Mouse (Mus musculus) left cerebral cortex, adult 18-20 months (tissue): ENCODE measurements around the gene Cpne5. TPM values are rescaled to one million over a fixed set of nuclear protein-coding genes. Genes with fewer than 3 reads are reported as not detected.
A peak's percentile ranks its signal among the peaks of the same experiment; 100 is the strongest.

Experiments
- DNase-seq, 2 experiments: peaks; one replicate each; pipeline ENCODE4 v3.0.0; 2021 to 2022; ENCODE audit warnings: low spot score in 2 of 2, mixed read lengths in 1 of 2
- total RNA-seq, 2 experiments: library from RNA; stranded (reverse); gene quantifications; 2 replicates each; pipeline ENCODE4 v1.2.3; 2021

The Cpne5 gene
- total RNA-seq, 2 experiments from 2014 or later, result 161 to 173 TPM

DNA sequence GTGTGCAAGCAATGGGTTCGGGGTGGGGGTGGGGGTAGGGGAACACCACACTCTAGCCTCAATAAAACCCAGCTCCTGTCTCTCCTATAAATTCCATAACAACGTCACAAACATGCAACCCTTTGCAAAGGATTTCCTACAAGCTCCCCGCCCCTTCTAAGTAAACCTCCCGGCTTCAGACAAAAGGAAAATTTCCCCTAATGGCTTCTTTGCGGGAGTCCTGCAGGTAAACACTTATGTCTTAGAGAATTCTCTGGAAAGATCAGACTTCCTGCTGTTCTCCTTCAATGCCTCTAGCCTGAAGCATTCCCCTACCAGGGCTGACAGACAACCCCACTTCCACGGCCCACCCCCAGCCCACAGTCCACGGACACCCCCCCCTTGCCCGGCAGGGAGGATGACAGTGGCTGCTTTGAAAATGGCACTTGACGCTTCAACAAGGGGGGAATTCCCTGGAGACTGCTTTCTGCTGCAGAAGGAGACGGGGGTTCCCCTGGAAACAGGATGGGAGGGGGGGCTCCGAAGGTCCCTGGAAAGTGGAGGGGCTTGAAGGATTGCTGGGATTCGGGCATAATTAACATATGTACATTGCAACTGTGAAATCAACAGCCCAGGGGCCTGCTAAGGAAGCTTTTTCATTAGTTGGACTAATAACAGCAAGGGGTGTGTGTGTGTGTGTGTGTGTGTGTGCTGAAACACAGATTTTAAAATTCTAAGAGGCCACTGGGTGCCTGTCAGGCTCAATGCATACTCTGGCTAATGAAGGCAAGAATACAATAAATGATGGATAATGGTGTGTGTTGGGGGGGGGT is 24.4 kb downstream of the Cpne5 start:
- DNase-seq, result no peak

DNA sequence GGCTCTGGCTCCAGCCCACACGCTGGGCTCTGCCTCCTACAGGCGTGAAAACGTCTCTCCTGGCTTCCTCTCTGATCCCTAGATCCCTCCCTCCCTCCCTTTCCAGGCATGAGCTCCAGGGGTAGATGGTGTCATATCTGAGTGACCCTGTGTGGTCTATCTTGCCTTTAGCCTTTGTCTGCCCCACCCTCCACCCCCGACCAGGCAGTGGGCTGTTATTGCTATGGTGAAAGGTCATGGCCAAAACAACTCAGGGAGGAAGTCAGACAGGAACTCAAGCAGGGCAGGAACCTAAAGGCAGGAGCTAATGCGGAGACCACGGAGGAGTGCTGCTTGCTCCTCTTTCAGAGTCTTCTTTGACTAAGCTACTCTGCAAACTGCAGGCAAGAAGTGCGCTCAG is 26.1 kb downstream of the Cpne5 start:
- no peak for DNase-seq

DNA sequence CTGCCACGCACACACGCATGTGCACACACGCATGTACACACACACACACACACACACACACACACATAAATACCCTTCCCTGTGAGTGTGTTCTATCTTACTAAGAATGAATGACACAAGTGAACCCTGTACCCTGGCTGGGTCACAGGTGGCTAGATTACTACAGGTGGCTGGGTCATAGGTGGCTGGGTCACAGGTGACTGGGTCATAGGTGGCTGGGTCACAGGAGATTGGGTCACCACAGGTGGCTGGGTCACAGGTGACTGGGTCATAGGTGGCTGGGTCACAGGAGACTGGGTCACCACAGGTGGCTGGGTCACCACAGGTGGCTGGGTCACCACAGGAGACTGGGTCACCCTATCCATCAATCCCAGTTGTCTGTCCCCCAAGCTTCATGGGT is 27.9 kb downstream of the Cpne5 start:
- DNase-seq, result no peak

DNA sequence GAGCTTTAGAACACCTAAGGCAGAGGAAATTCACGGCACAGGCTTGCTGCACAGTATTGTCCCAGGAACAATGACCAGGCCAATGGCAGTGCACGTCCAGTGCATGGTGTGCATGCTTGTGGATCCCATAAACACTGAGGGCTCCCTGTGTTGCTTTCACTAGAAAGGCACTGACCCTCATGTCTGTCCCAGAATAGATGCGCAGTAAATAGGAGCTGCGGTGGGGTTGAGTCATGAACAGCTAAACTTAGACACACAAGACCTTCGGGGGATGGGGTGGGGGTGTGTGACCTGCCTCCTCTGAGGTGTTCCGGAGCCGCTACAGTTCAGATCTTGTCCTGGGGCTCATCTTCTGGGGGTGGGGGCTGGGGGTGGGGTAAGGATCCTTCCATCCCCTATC is 31.9 kb downstream of the Cpne5 start:
- DNase-seq, result no peak

DNA sequence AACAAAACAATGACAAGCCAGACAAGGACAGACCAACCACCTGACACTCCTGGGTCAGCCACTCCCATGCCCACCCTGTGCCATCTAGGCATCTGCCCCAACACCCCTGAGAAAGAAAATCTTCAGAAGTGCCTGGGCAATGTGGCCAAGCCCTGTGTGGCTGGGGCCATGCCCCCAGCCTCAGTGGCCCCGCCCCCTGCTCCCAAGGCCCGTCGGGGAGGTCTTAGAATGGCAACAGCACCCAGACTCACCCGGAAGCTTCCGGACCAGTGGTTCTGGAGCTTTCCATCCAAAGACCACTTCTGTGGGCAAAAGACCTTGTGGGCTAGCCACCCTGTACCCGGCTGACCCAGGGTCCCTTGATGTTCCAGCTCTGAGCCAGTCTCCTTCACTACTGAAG is 35.4 kb downstream of the Cpne5 start:
- DNase-seq, result no peak

DNA sequence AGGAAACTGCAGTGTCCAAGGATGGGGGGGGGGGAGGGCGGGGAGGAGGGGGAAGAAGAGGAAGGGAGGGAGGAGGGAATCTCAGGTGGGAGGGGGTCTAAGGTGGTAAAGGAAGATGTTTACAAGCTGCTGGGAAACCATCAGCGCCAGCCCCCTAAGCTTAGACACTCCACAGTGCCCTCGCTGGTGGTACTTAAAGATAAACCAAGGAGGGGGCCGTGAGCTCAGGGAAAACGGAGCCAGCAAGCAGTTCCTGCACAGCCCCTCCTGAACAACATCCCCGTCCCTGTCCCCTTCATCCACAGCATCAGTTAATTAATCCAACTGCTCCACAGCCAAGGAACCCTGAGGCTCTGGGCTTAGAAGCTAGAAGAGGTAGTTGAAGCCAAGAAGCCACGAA is 38.1 kb downstream of the Cpne5 start:
- DNase-seq, result no peak

DNA sequence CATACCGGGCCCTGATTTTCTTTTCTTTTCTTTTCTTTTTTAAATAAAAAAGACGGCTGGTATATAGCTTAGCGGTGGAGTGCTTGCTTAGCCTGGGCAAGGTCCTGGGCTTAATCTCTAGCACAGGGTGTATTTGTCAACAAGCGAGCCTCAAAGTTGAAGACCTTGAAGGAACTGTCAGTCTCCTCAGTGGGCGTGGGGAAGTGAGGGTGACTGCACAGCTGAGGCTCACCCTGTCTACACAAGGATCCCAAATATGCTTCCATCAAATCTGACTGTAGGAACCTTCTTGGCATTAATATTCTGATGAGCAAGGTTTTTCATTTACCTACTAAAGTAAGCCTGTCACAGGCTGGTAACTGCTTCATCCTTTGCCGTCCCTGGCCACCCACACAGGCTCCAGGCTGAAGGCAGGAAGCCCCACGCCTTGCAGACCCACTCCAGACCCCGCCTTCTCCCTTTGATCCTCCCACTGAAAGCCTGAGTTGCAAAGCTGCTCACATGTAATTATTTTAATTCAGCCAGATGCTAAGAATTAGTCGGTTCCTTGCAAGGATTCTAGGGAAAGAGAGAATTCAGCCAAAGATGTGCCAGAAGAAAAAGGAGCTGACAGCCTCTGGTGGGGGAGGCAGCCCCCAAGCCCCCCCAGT is 38.7 kb downstream of the Cpne5 start:
- DNase-seq, result peak in 1 of 2 experiments; percentile 52

DNA sequence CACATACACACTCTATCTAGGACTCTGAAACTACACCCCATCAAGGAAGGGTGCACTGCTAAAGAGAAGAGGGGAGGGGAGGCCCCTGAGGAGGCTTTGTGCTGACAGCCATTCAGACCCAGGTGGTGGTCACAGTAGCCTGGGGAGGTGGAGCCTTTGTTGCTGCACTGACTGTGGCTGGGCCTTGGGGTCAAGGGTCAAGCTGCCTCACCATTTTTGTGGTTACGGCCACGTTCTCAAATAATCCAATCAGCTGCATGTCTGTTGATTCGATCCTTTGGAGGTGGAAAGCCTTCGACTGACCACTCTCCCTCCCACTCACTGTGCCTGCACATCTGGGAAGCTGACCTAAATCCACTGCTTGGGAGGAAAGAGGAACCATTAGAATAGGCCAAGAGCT is 42.4 kb downstream of the Cpne5 start:
- DNase-seq, result no peak

DNA sequence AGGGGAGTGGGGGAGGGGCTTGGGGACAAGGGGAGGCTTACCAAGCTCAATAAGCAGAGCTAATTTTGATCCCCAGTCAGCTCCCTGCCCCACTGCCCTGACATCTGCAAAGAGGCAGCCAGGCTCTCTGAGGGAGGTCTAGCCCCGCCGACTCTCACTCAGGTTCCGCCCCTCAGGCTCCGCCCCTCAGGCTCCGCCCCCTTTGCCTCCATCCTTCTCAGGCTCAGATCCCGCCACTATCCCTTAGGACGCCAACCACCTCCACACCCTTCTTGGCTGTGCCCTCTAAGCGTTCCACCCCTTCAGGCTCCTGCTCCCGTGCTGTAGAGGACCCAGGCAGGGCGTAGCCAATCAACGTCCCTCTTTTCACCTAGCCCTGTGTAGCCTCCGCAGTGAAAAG is 49.0 kb downstream of the Cpne5 start:
- DNase-seq, result no peak

DNA sequence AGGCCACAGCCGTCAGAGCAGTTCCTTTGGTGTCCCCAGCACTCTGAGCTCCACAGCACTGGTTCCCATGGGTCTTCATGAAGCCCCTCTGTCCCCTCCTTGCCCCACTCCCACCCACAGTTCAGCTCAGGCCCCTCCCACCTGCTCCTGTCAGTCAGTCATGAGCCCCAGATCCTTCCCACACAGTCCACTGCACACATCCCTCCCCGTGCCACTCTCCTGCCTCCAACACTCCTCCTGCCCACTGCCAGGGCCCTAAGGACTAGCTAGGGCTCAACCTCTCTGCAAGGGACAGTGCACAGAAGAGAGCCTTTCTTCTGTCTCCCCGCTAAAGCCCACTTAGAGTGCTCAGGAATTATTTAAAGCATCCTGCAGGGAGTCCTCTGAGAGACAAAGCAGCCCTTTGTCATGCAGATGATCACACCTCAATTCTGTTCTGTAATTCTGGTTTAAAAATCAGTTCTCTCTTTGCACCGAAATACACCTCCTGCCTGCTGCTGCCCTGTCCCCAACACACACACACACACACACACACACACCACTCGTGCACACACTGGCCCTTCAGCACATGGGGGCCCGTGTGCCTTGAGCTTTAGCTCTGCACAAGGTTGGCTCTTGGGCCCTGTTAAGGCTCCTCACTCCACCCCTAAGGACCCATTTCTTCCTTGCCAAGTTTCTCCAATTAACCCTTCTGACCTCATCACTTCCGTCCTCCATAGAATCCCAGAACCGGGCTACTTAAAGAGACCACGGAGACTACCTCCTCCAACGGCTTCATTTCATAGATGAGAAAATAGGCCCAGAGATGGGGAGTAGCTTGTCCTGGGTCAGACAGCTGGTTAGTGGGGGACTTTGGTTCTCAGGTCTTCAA is 50.7 kb downstream of the Cpne5 start:
- DNase-seq, result no peak

DNA sequence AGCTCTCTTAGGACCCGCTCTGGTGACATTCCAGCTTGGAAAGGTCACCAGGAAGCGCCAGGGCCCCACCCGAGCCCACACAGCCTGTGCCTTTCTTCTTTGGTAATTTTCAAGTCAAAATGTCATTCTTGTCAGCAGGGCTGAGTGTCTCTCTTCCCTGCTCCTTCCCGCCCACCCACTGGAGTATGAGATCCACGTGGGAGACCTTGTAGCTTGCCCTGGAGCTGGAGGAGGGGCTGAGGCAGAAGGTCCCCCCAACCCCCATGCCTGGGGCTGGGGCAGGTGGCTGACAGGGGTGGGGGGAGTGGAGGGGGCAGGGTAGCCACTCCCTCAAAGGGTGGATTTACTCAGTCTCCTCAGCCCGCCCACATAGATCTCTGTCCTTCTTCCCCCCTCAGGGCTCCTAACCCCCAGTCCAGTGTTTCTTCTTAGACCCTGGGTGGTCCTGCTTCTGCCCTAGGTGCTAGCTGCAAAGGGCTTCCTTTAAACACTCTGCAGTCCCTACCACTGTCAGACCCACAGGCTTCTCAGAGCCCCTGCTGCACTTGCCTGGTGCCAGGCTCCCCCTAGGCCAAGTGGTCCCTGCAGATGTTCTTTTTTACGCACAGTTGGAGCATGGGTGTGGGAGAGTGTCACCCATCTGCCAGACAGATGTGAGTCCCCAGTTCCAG is 52.5 kb downstream of the Cpne5 start:
- DNase-seq, result no peak

DNA sequence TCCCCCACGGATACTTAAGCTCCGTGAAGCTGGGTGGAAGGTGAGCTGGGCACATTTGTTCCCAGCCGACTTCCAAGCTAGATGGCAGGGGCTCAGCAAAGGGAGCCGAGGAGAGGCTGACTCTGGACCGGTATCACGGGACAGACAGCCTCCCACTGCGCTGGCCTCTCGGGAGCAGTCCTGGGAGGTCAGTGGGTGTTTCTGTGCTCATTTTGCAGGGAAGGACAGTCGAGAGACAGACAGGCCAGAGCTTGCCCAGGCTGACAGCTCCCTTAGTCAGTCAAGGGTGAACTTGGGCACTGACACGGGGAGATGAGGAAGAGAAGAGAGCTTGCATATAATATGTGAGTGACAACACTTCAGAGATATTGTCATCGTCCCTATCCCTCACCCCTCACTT is 54.8 kb downstream of the Cpne5 start:
- no peak for DNase-seq

DNA sequence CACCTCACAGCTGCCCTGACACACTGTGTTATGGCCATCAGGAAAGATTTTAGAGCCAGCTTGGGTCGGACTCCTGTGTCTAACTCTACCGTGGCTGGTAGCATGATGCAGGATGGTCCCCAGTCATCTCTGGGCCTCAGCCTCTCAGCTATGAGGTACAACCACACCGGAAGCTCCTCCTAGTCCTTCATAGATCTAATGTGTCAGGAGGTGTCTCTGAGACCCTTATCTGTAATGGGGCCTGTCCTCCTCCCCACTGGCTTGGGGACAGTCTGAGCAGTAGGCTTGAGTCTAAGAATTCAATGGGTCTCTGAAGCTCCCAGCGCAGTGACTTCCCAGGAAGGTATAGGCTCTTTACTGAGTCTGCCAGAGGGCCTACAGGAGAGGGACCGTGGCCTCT is 56.2 kb downstream of the Cpne5 start:
- DNase-seq, result no peak

DNA sequence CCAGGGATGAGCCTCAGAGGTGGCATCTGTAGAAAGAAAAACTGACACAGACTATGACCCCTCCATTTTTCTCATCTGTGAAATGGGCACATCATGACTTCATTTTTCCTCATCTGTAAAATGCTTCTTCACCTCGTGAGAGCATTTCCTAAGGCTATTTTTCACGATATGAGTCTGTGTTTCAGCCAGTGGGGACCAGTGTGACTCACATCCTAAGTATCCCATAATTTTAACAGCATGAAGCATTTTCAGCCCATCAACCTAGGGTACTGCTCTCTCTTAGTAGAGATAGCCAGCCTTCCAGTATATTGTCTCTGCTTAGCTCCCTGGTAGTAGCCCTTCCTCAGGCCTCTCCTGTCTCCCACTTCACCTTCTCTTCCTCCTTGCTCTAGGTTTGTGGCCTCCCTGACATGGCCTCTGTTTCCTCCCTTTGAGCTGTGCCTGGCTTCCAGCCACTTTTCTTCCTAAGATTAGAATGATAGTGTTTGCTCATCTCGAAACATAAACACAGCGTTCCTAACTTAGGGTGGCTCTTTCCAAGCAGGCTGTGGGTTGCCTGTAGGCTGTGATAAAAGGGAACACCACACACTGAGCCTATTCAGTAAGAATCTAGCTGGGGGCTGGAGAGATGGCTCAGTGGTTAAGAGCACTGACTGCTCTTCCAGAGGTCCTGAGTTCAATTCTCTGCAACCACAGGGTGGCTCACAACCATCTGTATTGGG is 57.4 kb downstream of the Cpne5 start:
- no peak for DNase-seq

DNA sequence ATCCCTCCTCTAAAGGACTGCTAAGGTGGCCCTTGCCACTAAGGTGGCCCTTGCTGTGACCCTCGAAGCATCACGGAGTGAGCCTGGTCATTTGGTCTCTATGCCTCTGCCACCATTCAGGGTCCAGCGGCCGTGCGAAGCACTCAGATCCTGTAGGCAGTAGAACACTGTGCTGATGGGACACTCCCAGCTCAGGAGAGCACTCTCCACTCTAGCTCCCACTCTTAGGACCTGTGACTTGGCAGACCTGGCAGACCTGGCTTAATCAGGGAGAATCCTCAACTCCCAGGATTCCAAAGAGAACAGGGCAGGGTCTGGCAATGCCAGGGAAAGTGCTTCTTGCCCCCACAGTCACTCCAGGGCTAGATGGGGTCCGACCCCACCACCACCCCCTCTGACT is 58.0 kb downstream of the Cpne5 start:
- DNase-seq, result no peak

DNA sequence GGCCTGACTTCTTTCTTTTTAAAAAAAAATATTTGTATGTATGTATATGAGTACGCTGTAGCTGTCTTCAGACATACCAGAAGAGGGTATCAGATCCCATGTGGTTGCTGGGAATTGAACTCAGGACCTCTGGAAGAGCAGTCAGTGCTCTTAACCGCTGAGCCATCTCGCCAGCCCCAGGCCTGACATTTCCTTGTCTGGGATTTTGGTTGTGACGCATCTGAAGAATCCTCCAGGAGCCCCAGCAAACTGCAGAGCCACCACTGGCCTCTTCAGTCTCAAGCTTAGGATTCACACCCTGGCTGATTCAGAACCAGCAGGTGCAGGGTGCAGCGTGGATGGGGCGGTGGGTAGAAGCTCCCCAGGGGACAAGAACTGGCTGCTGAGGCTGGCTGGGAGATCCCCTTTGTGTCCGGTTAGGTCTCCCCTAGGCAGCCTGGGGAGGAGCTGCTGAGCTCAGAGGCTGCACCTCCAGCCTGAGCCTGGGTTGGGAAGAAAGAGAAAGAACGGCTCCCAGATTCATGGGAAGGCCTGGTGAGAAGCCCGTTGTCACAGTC is 59.4 kb downstream of the Cpne5 start:
- no peak for DNase-seq

DNA sequence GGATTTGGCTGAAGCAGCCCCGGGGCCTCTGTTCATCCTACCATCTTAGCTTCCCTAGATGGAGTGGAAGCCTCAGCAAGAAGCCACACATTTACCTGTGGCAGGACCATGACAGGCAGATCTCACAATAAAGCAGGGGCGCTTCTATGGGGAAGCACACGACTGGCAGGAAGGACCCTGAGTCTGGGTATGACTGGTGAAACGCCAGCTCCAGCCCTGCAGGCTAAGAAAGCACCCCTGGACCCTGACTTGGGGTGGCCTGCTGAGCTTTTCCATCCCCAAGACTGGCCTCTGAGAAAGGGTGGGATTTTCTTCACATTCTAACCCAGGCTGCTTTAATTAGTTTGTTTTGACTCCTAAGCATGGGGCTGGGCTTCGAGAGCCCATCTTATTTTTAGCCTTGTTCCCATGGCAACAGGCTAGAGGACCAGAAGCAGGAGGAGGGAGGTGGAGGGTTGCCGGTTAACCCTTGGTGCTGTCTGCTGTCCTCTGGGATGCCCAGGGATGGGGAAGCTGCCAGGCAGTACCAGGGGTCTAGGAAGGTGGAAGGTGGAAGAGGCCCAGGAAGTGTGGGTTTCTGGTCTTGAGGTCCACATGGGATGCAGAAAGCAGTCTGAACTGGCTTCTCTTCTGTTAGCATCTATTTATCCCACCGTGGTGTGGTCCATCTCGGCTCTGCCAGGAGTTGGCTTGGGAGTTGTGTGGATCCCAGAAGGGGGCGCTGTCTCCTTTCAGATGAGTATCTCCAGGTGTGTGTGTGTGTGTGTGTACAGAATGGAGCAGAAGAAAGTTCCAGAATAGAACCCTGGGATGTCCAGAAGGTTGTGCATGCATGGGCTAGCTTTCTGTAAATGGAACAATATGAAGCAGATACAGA is 61.3 kb downstream of the Cpne5 start:
- peak; percentile 81 to 82 for DNase-seq

DNA sequence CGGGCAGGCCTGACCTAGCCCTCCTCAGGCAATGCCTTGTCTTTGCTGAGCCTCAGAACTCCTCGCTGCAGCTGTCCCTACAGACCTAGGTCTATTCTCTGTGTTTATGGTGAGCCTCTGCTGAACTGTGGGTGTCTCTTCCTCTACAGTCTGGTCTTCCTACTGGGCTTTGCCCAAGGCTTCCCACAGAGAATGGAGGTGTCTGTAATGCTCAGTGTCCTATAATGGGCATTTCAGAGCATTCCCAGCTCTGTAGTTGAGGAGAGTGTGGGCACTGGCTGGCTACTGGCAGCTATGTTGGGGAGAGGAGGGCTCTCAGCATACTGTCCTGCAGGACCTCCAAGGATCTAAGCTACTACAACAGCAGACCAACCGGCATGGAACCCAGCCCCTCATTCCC is 62.3 kb downstream of the Cpne5 start:
- peak in 1 of 2 experiments; percentile 44 for DNase-seq

DNA sequence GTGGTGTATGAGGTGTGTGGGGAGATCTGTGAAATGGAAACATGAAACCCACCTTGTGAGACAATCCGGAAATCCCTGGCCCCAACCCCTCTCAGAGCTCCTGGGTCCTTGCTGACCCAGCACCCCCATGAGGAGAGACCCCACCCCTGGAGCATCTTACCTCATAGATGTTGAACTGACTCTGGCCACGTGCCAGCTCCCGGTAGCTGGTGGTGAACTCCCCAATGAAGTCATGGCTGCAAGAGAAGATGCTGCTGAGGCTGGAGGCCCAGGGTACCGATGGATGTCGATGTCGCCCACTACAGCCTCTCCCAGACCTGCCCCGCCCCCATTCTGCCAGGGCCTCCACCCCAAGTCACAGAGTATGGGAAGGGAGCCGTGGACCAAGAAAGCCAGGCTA is 64.8 kb downstream of the Cpne5 start:
- DNase-seq, result no peak
